ENCODE assay signal across 29 mouse cellular contexts in the genomic region with DNA sequence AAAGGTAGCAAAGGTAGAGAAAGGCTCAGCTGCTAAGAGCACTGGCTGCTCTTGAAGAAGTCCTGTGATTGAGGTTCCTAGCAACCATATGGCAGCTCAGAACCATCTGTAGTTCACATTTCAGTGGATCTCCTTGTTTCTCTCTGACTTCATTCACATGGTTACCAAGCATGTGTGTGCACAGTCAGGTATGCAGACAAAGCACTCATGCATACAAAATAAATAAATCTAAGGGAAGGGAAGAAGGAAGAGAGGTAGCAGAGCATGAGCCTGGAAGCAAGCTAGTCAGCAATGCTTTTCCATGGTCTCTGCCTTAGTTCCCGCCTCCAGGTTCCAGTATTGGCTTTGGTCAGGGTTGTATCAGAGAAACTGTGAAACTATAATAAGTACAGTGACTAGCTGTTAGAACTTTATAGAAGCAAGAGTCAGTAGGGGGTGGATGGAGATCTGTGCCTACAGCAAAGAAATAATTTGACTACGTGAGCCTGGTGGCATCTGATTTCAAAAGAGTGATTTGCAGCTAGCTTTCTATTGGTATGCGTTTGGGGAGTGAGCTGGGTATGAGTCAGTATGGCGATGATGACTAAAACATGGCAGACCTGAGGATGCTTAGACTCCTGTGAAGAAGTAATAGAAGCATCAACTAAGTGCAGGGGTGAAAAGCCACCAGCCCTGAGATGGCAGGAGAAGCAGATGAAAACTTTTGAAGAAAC. TPM values are rescaled to one million over a fixed set of nuclear protein-coding genes. Genes with fewer than 3 reads are reported as not detected.
DNase-seq lines count a peak whose midpoint lies in the region; ATAC-seq and TF ChIP-seq lines count a peak whose summit lies in the region.
"Had no signal": no experiment of that assay in that cellular context is flagged by ENCODE, and none has a peak within 500 bp of the region (broad histone marks: within the 10 kb centered on the region; RNA-seq: fewer than 3 reads in every experiment).

No protein-coding gene starts in this region.

- CTCF ChIA-PET in Patski (lab: Charles Lee) = interaction anchor here (1.0 kb wide), 1 partner anchor 10 kb away, joined by 4 read pairs; no protein-coding TSS in a partner anchor

- H3K4me1 ChIP-seq in kidney, adult 2 months (ENCODE audit: control insufficient read depth, insufficient read depth, low read length) = peaks cover 4% of the 10 kb centered on the region; the same call in 1 of the 2 replicates
- H3K4me1 ChIP-seq: embryonic facial prominence, embryonic 12.5 days; embryonic facial prominence, embryonic 15.5 days; forebrain, embryonic 12.5 days; forebrain, embryonic 15.5 days; heart, embryonic 10.5 days; heart, embryonic 13.5 days had no signal

- 50% methylated on average over 4 of the region's 4 CpGs for WGBS in kidney, adult 2 months

- TF ChIP-seq POLR2A in kidney, adult 2 months (IDR thresholded peaks at IDR 0.05; ENCODE audit: low read depth, low read length) = no peak

- no peak overlapping the region for H3K4me3 ChIP-seq in kidney, adult 2 months (ENCODE audit: insufficient read depth, low read depth, low read length)
- H3K4me3 ChIP-seq: embryonic facial prominence, embryonic 12.5 days; embryonic facial prominence, embryonic 15.5 days; erythroblast, embryonic 14.5 days; forebrain, embryonic 12.5 days; forebrain, embryonic 15.5 days; gastrocnemius, adult 2 months; heart, embryonic 10.5 days; heart, embryonic 13.5 days had no signal

- no peak for TF ChIP-seq CTCF in kidney, adult 2 months (conservative IDR thresholded peaks at IDR 0.05; ENCODE audit: insufficient read depth, insufficient read length, low read depth, low read length)
- TF ChIP-seq CTCF in Patski (IDR thresholded peaks at IDR 0.05) = no peak

- in situ Hi-C loops in Patski (cut with MboI; ENCODE audit: low pct_unique_long_range_greater_than_20kb) = no loop called here

- peak; percentile 7 for DNase-seq in kidney, adult 2 months
- no peak for DNase-seq in kidney, adult 11 months
- DNase-seq in 3T3-L1 (ENCODE audit: low read depth, low spot score) = peak; percentile 71
- no peak for DNase-seq in Patski (ENCODE audit: low read depth, low spot score)
- no peak for DNase-seq in heart, adult 9 months (ENCODE audit: low spot score in 2 of 2)
- no peak for DNase-seq in layer of hippocampus, adult 9-11 months
- DNase-seq: adrenal gland, postnatal 10 days; adrenal gland, postnatal 36 days; cerebellum, adult 11 months; cerebellum, adult 2 months; cerebellum, adult 9-11 months; cerebellum, postnatal 25 days; gastrocnemius, adult 2 months; gastrocnemius, postnatal 14 days; heart, adult 18-20 months; heart, postnatal 14 days; heart, postnatal 4 days had no signal

- no peaks in the 10 kb centered on the region for H3K36me3 ChIP-seq in kidney, adult 2 months (ENCODE audit: control insufficient read depth, insufficient read depth, low read length)
- H3K36me3 ChIP-seq: embryonic facial prominence, embryonic 12.5 days; embryonic facial prominence, embryonic 15.5 days; forebrain, embryonic 12.5 days; forebrain, embryonic 15.5 days; heart, embryonic 10.5 days; heart, embryonic 13.5 days had no signal

- peak; percentile 65 for ATAC-seq in Patski
- ATAC-seq: CD4-positive, CD25-positive, alpha-beta regulatory T cell, adult 4 months; forebrain, embryonic 15.5 days; hindbrain, postnatal 0 days; inflammation-experienced regulatory T-cells, adult 6 months; intestine, embryonic 16.5 days had no signal

- POLR2A ChIA-PET in Patski (lab: Charles Lee) = no interaction called here

- H3K27ac ChIP-seq in kidney, adult 2 months (ENCODE audit: insufficient read depth, low read depth, low read length) = no peak overlapping the region
- H3K27ac ChIP-seq: embryonic facial prominence, embryonic 12.5 days; embryonic facial prominence, embryonic 15.5 days; forebrain, embryonic 12.5 days; forebrain, embryonic 15.5 days; gastrocnemius, adult 2 months; heart, embryonic 10.5 days; heart, embryonic 13.5 days; hindbrain, embryonic 14.5 days; hindbrain, postnatal 0 days had no signal

- H3K27me3 ChIP-seq in kidney, adult 2 months (replicated peaks; ENCODE audit: control insufficient read depth, insufficient read depth, low read length) = no peaks in the 10 kb centered on the region
- no peaks in the 10 kb centered on the region for H3K27me3 ChIP-seq in Patski
- H3K27me3 ChIP-seq: embryonic facial prominence, embryonic 12.5 days; embryonic facial prominence, embryonic 15.5 days; forebrain, embryonic 15.5 days; heart, embryonic 13.5 days had no signal

RNA-seq across cellular contexts. Expression of a gene that starts 7.9 kb away (rescaled TPM):
- polyA plus RNA-seq in kidney, adult 2 months (2012; rRNA removed) = 5.8 and 6.0 TPM in 2 replicates
- 0.12 TPM for polyA plus RNA-seq in Patski (2021)
- polyA plus RNA-seq: CD4-positive, CD25-positive, alpha-beta regulatory T cell, adult 4 months; erythroblast, embryonic 14.5 days; inflammation-experienced regulatory T-cells, adult 6 months had no signal

RNA-seq across cellular contexts. Expression of a gene that starts 54.3 kb away (rescaled TPM):
- polyA plus RNA-seq in kidney, adult 2 months (2012; rRNA removed) = 3.2 and 3.8 TPM in 2 replicates
- 7.8 TPM for polyA plus RNA-seq in Patski (2021)

Comparison
In these comparisons a context has a peak if more than half of its experiments do, and no peak if none do; other contexts are left out.
1. DNase-seq: peak in kidney, adult 2 months (single experiment) and 3T3-L1 (single experiment); none in kidney, adult 11 months (single experiment), Patski (single experiment), heart, adult 9 months (0 of 2) and layer of hippocampus, adult 9-11 months (single experiment).